In the genomic region with DNA sequence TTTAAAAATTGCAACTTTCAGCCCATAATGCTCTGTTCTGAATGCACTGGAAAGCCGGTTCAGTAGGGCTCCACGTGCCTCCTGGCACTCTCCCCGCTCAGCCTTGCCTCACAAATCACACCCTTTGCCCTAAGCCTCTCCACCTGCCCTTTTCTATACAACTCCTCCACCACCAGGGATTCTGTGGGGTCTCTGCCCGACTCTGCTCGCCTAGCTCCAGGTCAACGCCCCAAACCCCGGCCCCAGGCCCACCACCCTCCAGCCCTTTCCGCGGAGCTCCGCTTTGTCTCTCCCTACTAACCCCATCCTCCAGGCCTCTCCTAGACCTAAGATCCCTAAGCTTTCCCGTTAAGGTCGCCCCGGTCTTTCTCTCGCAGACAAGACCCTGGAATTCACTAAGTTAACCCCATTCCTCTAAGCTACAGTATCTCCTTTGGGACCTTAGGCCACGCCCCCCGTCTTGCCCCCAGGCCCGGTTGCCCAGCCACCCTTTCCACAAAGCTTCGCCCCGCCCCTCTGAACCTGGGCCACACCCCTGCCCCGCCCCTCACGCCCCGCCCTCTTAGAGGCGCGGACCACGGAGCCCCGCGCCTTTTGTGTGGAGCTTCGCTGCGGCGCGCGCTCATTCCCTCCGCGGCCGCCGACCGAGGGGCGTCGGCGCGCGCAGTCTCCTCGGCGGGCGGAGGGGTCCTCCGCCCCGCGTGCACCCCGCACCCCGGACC, we compare ENCODE assay signal across 8 mouse cellular contexts. TPM values are rescaled to one million over a fixed set of nuclear protein-coding genes. Genes with fewer than 3 reads are reported as not detected.
DNase-seq lines count a peak whose midpoint lies in the region; ATAC-seq and TF ChIP-seq lines count a peak whose summit lies in the region.

A gene (plus strand): TSS at position 601 of the 722 bp plus-strand sequence.

- peak within 1 kb of the TSS; percentile 88 for H3K9ac ChIP-seq in lung, embryonic 14.5 days

- peak; percentile 88 for DNase-seq in MN1 (ENCODE audit: low spot score)
- DNase-seq in cerebellum, adult 8-10 months, result peak; percentile 82
- peak; percentile 93 for DNase-seq in forelimb bud, embryonic 11.5 days (ENCODE audit: low read depth, low spot score)
- DNase-seq in heart, postnatal 4 days, result peak; percentile 94
- peak; percentile 81 for DNase-seq in layer of hippocampus, adult 2 months (ENCODE audit: low spot score in 2 of 2)
- peak; percentile 93 for DNase-seq in lung, embryonic 14.5 days
- DNase-seq in ovary, adult 18-20 months (ENCODE audit: low spot score), result peak; percentile 83
- DNase-seq in thymus, postnatal 10 days (ENCODE audit: low spot score in 2 of 2), result peak; percentile 83 to 92

- TF ChIP-seq CTCF in layer of hippocampus, adult 2 months (conservative IDR thresholded peaks at IDR 0.05), result no peak
- TF ChIP-seq CTCF in lung, embryonic 14.5 days (IDR thresholded peaks at IDR 0.05; ENCODE audit: low read depth), result no peak

- H3K4me2 ChIP-seq in lung, embryonic 14.5 days, result peak within 1 kb of the TSS; percentile 75

- WGBS in lung, embryonic 14.5 days, result 1% methylated on average over 50 of the region's 50 CpGs

- H3K36me3 ChIP-seq in lung, embryonic 14.5 days (ENCODE audit: insufficient read depth), result no peaks in the 10 kb centered on the region

- H3K4me3 ChIP-seq in layer of hippocampus, adult 2 months, result peak within 1 kb of the TSS; percentile 58
- peak within 1 kb of the TSS; percentile 97 for H3K4me3 ChIP-seq in lung, embryonic 14.5 days (ENCODE audit: low read depth, low read length)

- H3K27ac ChIP-seq in layer of hippocampus, adult 2 months, result peak within 1 kb of the TSS; percentile 90
- H3K27ac ChIP-seq in lung, embryonic 14.5 days (ENCODE audit: low read depth), result peak within 1 kb of the TSS; percentile 83

- H3K27me3 ChIP-seq in lung, embryonic 14.5 days (ENCODE audit: insufficient read depth, low read length), result no peaks in the 10 kb centered on the region

- H3K9me3 ChIP-seq in lung, embryonic 14.5 days (ENCODE audit: low read depth, low read length), result no peaks in the 10 kb centered on the region

- peak; percentile 89 for ATAC-seq in lung, embryonic 14.5 days (ENCODE audit: insufficient read depth)

- H3K4me1 ChIP-seq in lung, embryonic 14.5 days (ENCODE audit: insufficient read depth), result peaks cover 11% of the 10 kb centered on the region

RNA-seq across cellular contexts. Expression of the gene that starts here (rescaled TPM):
- total RNA-seq in heart, postnatal 4 days (2021), result 100 to 1,000 TPM; 140 to 145 TPM
- 100 to 1,000 TPM; 194 to 199 TPM for total RNA-seq in layer of hippocampus, adult 2 months (2021)
- 79.2 and 88.7 TPM in 2 replicates for polyA plus RNA-seq in lung, embryonic 14.5 days (2014; fragmentation: Nextera tagmentation; extraction: Ambion mirVana)

Comparison
In these comparisons a context has a peak if more than half of its experiments do, and no peak if none do; other contexts are left out.
1. Peak in every context shown above with its lines: DNase-seq, ATAC-seq, H3K4me3 ChIP-seq and H3K27ac ChIP-seq.